ENCODE assay signal across 20 mouse cellular contexts in the genomic region with DNA sequence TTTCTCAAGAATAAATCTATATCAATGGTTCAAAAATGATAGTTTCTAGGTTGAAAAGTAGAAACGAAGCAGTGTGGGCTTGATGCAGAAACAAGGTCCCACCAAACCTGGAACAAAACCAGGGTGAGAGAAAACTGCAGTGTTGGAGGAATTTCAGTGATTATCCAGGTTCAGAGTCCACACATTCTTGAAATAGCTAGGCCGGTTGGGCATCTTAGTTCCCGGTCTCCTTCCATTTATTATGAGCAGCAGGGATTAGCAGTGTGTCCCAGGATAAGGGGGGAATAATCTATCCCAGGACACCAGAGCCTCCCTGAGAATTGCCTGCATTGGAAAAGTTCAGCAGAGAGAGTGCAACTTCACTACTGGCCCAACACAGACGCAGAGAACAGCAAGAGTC.
DNase-seq lines count a peak whose midpoint lies in the region; ATAC-seq and TF ChIP-seq lines count a peak whose summit lies in the region.
"Had no signal": no experiment of that assay in that cellular context is flagged by ENCODE, and none has a peak within 500 bp of the region (broad histone marks: within the 10 kb centered on the region; RNA-seq: fewer than 3 reads in every experiment).

No protein-coding gene starts in this region.

- peak; percentile 27 for DNase-seq in kidney, adult 11 months
- DNase-seq in embryo, embryonic 11 days = peak; percentile 18
- no peak for DNase-seq in T-cell, adult 2 months (ENCODE audit: low spot score)
- no peak for DNase-seq in gastrocnemius, adult 2 months
- DNase-seq: adrenal gland, adult 2 months; cerebellum, adult 18-20 months; heart, postnatal 4 days; liver; thymus, postnatal 14 days had no signal

- no peaks in the 10 kb centered on the region for H3K9me3 ChIP-seq in kidney, embryonic 14.5 days (ENCODE audit: control insufficient read depth, low read length)
- H3K9me3 ChIP-seq in kidney, embryonic 15.5 days (replicated peaks) = no peaks in the 10 kb centered on the region
- no peaks in the 10 kb centered on the region for H3K9me3 ChIP-seq in limb, embryonic 13.5 days
- H3K9me3 ChIP-seq: heart, embryonic 15.5 days; hindbrain, embryonic 15.5 days; liver, embryonic 15.5 days; midbrain, embryonic 10.5 days had no signal

- no peak overlapping the region for H3K4me3 ChIP-seq in kidney, embryonic 14.5 days (ENCODE audit: low read length)
- no peak overlapping the region for H3K4me3 ChIP-seq in kidney, embryonic 15.5 days (replicated peaks)
- no peak overlapping the region for H3K4me3 ChIP-seq in limb, embryonic 13.5 days
- H3K4me3 ChIP-seq in gastrocnemius, adult 2 months = no peak overlapping the region
- H3K4me3 ChIP-seq: heart, embryonic 15.5 days; hindbrain, embryonic 15.5 days; liver, embryonic 15.5 days; midbrain, embryonic 10.5 days had no signal

- ATAC-seq in kidney, embryonic 14.5 days (ENCODE audit: low FRiP score, low TSS enrichment) = no peak
- 0 out of 2 replicates have a peak, but pooled peaks have one; percentile 18 for ATAC-seq in kidney, embryonic 15.5 days (replicated peaks; ENCODE audit: low FRiP score)
- peak; percentile 51; the same call in 1 of the 2 replicates for ATAC-seq in limb, embryonic 13.5 days (ENCODE audit: low FRiP score, low read depth)
- no peak for ATAC-seq in cerebellum, adult (ENCODE audit: insufficient number of reproducible peaks, low FRiP score, low TSS enrichment)
- ATAC-seq: forebrain, embryonic 14.5 days; midbrain, embryonic 16.5 days had no signal

- H3K36me3 ChIP-seq in kidney, embryonic 14.5 days (ENCODE audit: control insufficient read depth, insufficient read depth, low read length) = no peaks in the 10 kb centered on the region
- no peaks in the 10 kb centered on the region for H3K36me3 ChIP-seq in kidney, embryonic 15.5 days
- H3K36me3 ChIP-seq in limb, embryonic 13.5 days = no peaks in the 10 kb centered on the region
- H3K36me3 ChIP-seq: heart, embryonic 15.5 days; hindbrain, embryonic 15.5 days; liver, embryonic 15.5 days; midbrain, embryonic 10.5 days had no signal

- no peaks in the 10 kb centered on the region for H3K4me1 ChIP-seq in kidney, embryonic 14.5 days (ENCODE audit: control insufficient read depth, insufficient read depth, low read length)
- H3K4me1 ChIP-seq in kidney, embryonic 15.5 days = no peaks in the 10 kb centered on the region
- 0 out of 2 replicates have a peak, but pooled peaks cover 3% of the 10 kb centered on the region for H3K4me1 ChIP-seq in limb, embryonic 13.5 days
- H3K4me1 ChIP-seq: heart, embryonic 15.5 days; hindbrain, embryonic 15.5 days; liver, embryonic 15.5 days; midbrain, embryonic 10.5 days had no signal

- no peaks in the 10 kb centered on the region for H3K27me3 ChIP-seq in kidney, embryonic 14.5 days (ENCODE audit: control insufficient read depth, insufficient read depth, low read length)
- H3K27me3 ChIP-seq in kidney, embryonic 15.5 days = no peaks in the 10 kb centered on the region
- no peaks in the 10 kb centered on the region for H3K27me3 ChIP-seq in limb, embryonic 13.5 days
- H3K27me3 ChIP-seq: heart, embryonic 15.5 days; hindbrain, embryonic 15.5 days; liver, embryonic 15.5 days had no signal

- no peak for TF ChIP-seq CTCF in gastrocnemius, adult 2 months (IDR thresholded peaks at IDR 0.05)

- 77% methylated on average over 4 of the region's 4 CpGs for WGBS in kidney, embryonic 14.5 days
- 80% methylated on average over 4 of the region's 4 CpGs for WGBS in kidney, embryonic 15.5 days
- WGBS in limb, embryonic 13.5 days = 38% methylated on average over 4 of the region's 4 CpGs

- H3K4me2 ChIP-seq in kidney, embryonic 14.5 days (replicated peaks; ENCODE audit: low read depth, low read length) = no peak overlapping the region
- no peak overlapping the region for H3K4me2 ChIP-seq in kidney, embryonic 15.5 days
- H3K4me2 ChIP-seq in limb, embryonic 13.5 days (replicated peaks) = no peak overlapping the region
- H3K4me2 ChIP-seq: heart, embryonic 15.5 days; hindbrain, embryonic 15.5 days; liver, embryonic 15.5 days had no signal

- H3K9ac ChIP-seq in kidney, embryonic 14.5 days (ENCODE audit: low read depth, low read length) = no peak overlapping the region
- no peak overlapping the region for H3K9ac ChIP-seq in kidney, embryonic 15.5 days
- no peak overlapping the region for H3K9ac ChIP-seq in limb, embryonic 13.5 days
- H3K9ac ChIP-seq: heart, embryonic 15.5 days; hindbrain, embryonic 15.5 days; liver, embryonic 15.5 days had no signal

- H3K27ac ChIP-seq in kidney, embryonic 14.5 days (ENCODE audit: low read depth, low read length) = no peak overlapping the region
- H3K27ac ChIP-seq in kidney, embryonic 15.5 days = no peak overlapping the region
- H3K27ac ChIP-seq in limb, embryonic 13.5 days = no peak overlapping the region
- no peak overlapping the region for H3K27ac ChIP-seq in gastrocnemius, adult 2 months
- H3K27ac ChIP-seq: heart, embryonic 15.5 days; hindbrain, embryonic 15.5 days; liver, embryonic 15.5 days; macrophage; midbrain, embryonic 10.5 days had no signal

- intact Hi-C loops in gastrocnemius, adult 2 months (cut with DNase I) = no loop called here

Comparison
In these comparisons a context has a peak if more than half of its experiments do, and no peak if none do; other contexts are left out.
1. ATAC-seq: peak in kidney, embryonic 15.5 days (single experiment) and limb, embryonic 13.5 days (single experiment); none in kidney, embryonic 14.5 days (single experiment) and cerebellum, adult (single experiment).
2. DNase-seq: peak in kidney, adult 11 months (single experiment) and embryo, embryonic 11 days (single experiment); none in T-cell, adult 2 months (single experiment) and gastrocnemius, adult 2 months (single experiment).